In genomic region chr1:116366171-116366570, GRCm38 (mm10) we compare ENCODE assay signal across 23 mouse cellular contexts.
DNase-seq lines count a peak whose midpoint lies in the region; ATAC-seq and TF ChIP-seq lines count a peak whose summit lies in the region.
"Had no signal": no experiment of that assay in that cellular context is flagged by ENCODE, and none has a peak within 500 bp of the region (broad histone marks: within the 10 kb centered on the region; RNA-seq: fewer than 3 reads in every experiment).

No protein-coding gene starts in this region.

- no peak overlapping the region for H3K4me3 ChIP-seq in hindbrain, embryonic 11.5 days (ENCODE audit: low read depth, low read length)
- H3K4me3 ChIP-seq in hindbrain, postnatal 0 days (ENCODE audit: low read length), result no peak overlapping the region
- no peak overlapping the region for H3K4me3 ChIP-seq in neural tube, embryonic 11.5 days (ENCODE audit: low read depth, low read length)
- H3K4me3 ChIP-seq in neural tube, embryonic 15.5 days (replicated peaks), result no peak overlapping the region
- no peak overlapping the region for H3K4me3 ChIP-seq in midbrain, embryonic 14.5 days (replicated peaks; ENCODE audit: low read depth, low read length)
- no peak overlapping the region for H3K4me3 ChIP-seq in midbrain, embryonic 16.5 days (ENCODE audit: low read depth, low read length)
- H3K4me3 ChIP-seq: forebrain, embryonic 12.5 days; forebrain, embryonic 15.5 days; heart, adult 2 months; heart, embryonic 10.5 days; heart, embryonic 13.5 days; hindbrain, embryonic 13.5 days had no signal

- 21% methylated on average over 2 of the region's 2 CpGs for WGBS in hindbrain, embryonic 11.5 days
- WGBS in hindbrain, postnatal 0 days, result 24% methylated on average over 2 of the region's 2 CpGs
- WGBS in neural tube, embryonic 11.5 days, result 26% methylated on average over 2 of the region's 2 CpGs
- WGBS in neural tube, embryonic 15.5 days, result 33% methylated on average over 2 of the region's 2 CpGs
- 12% methylated on average over 2 of the region's 2 CpGs for WGBS in midbrain, embryonic 14.5 days
- WGBS in midbrain, embryonic 16.5 days, result 7% methylated on average over 2 of the region's 2 CpGs

- H3K27me3 ChIP-seq in hindbrain, embryonic 11.5 days (ENCODE audit: control insufficient read depth, insufficient read depth, low read length), result no peaks in the 10 kb centered on the region
- no peaks in the 10 kb centered on the region for H3K27me3 ChIP-seq in hindbrain, postnatal 0 days (ENCODE audit: insufficient read depth, low read length)
- no peaks in the 10 kb centered on the region for H3K27me3 ChIP-seq in neural tube, embryonic 11.5 days (ENCODE audit: control insufficient read depth, insufficient read depth, low read length)
- H3K27me3 ChIP-seq in neural tube, embryonic 15.5 days (replicated peaks), result no peaks in the 10 kb centered on the region
- no peaks in the 10 kb centered on the region for H3K27me3 ChIP-seq in midbrain, embryonic 14.5 days (ENCODE audit: control insufficient read depth, insufficient read depth, low read length)
- no peaks in the 10 kb centered on the region for H3K27me3 ChIP-seq in midbrain, embryonic 16.5 days (ENCODE audit: control insufficient read depth, insufficient read depth, low read depth, low read length)
- H3K27me3 ChIP-seq: forebrain, embryonic 12.5 days; forebrain, embryonic 15.5 days; heart, embryonic 13.5 days; hindbrain, embryonic 13.5 days had no signal

- ATAC-seq in hindbrain, embryonic 11.5 days (ENCODE audit: low FRiP score), result peak; percentile 47
- ATAC-seq in hindbrain, postnatal 0 days, result no peak
- peak; percentile 31; the same call in 1 of the 2 replicates for ATAC-seq in neural tube, embryonic 11.5 days (ENCODE audit: insufficient read depth, low FRiP score, low TSS enrichment)
- no peak for ATAC-seq in neural tube, embryonic 15.5 days (ENCODE audit: low FRiP score)
- peak; percentile 25; the same call in 1 of the 2 replicates for ATAC-seq in midbrain, embryonic 14.5 days (ENCODE audit: low FRiP score, low TSS enrichment)
- peak; percentile 51; the same call in 1 of the 2 replicates for ATAC-seq in midbrain, embryonic 16.5 days
- ATAC-seq: CD4-positive, CD25-positive, alpha-beta regulatory T cell, adult 4 months; forebrain, embryonic 15.5 days; inflammation-experienced regulatory T-cells, adult 6 months had no signal

- no peaks in the 10 kb centered on the region for H3K9me3 ChIP-seq in hindbrain, embryonic 11.5 days (ENCODE audit: control insufficient read depth, low read length)
- no peaks in the 10 kb centered on the region for H3K9me3 ChIP-seq in hindbrain, postnatal 0 days (ENCODE audit: low read length)
- H3K9me3 ChIP-seq in neural tube, embryonic 11.5 days (ENCODE audit: control insufficient read depth, low read length), result no peaks in the 10 kb centered on the region
- H3K9me3 ChIP-seq in neural tube, embryonic 15.5 days (replicated peaks), result no peaks in the 10 kb centered on the region
- no peaks in the 10 kb centered on the region for H3K9me3 ChIP-seq in midbrain, embryonic 14.5 days (ENCODE audit: control insufficient read depth, low read length)
- H3K9me3 ChIP-seq in midbrain, embryonic 16.5 days (replicated peaks; ENCODE audit: control insufficient read depth, low read length, poor library complexity, severe bottlenecking), result no peaks in the 10 kb centered on the region
- H3K9me3 ChIP-seq: forebrain, embryonic 12.5 days; forebrain, embryonic 15.5 days; heart, embryonic 10.5 days; heart, embryonic 13.5 days; hindbrain, embryonic 13.5 days had no signal

- TF ChIP-seq CTCF in hindbrain, postnatal 0 days (IDR thresholded peaks at IDR 0.05; ENCODE audit: low read depth), result no peak

- no peak overlapping the region for H3K27ac ChIP-seq in hindbrain, embryonic 11.5 days (ENCODE audit: low read depth, low read length)
- no peak overlapping the region for H3K27ac ChIP-seq in hindbrain, postnatal 0 days
- no peak overlapping the region for H3K27ac ChIP-seq in neural tube, embryonic 11.5 days (ENCODE audit: low read depth, low read length)
- no peak overlapping the region for H3K27ac ChIP-seq in neural tube, embryonic 15.5 days (replicated peaks)
- no peak overlapping the region for H3K27ac ChIP-seq in midbrain, embryonic 14.5 days (replicated peaks; ENCODE audit: low read depth, low read length)
- no peak overlapping the region for H3K27ac ChIP-seq in midbrain, embryonic 16.5 days (ENCODE audit: low read length)
- H3K27ac ChIP-seq: forebrain, embryonic 12.5 days; forebrain, embryonic 15.5 days; heart, adult 2 months; heart, embryonic 10.5 days; heart, embryonic 13.5 days; hindbrain, embryonic 13.5 days had no signal

- no peak overlapping the region for H3K4me2 ChIP-seq in hindbrain, embryonic 11.5 days (replicated peaks; ENCODE audit: low read depth, low read length)
- no peak overlapping the region for H3K4me2 ChIP-seq in hindbrain, postnatal 0 days (ENCODE audit: low read depth, low read length)
- no peak overlapping the region for H3K4me2 ChIP-seq in neural tube, embryonic 11.5 days (ENCODE audit: low read depth)
- H3K4me2 ChIP-seq in neural tube, embryonic 15.5 days, result no peak overlapping the region
- H3K4me2 ChIP-seq in midbrain, embryonic 14.5 days (ENCODE audit: low read length), result no peak overlapping the region
- H3K4me2 ChIP-seq in midbrain, embryonic 16.5 days (ENCODE audit: low read length), result no peak overlapping the region
- H3K4me2 ChIP-seq: forebrain, embryonic 12.5 days; forebrain, embryonic 15.5 days; heart, embryonic 13.5 days; hindbrain, embryonic 13.5 days had no signal

- no peak overlapping the region for H3K9ac ChIP-seq in hindbrain, embryonic 11.5 days (ENCODE audit: low read depth, low read length)
- H3K9ac ChIP-seq in hindbrain, postnatal 0 days (replicated peaks; ENCODE audit: low read length), result no peak overlapping the region
- H3K9ac ChIP-seq in neural tube, embryonic 11.5 days (ENCODE audit: low read length), result no peak overlapping the region
- no peak overlapping the region for H3K9ac ChIP-seq in neural tube, embryonic 15.5 days (replicated peaks)
- H3K9ac ChIP-seq in midbrain, embryonic 14.5 days (replicated peaks; ENCODE audit: low read length), result no peak overlapping the region
- H3K9ac ChIP-seq in midbrain, embryonic 16.5 days (ENCODE audit: low read depth, low read length), result no peak overlapping the region
- H3K9ac ChIP-seq: forebrain, embryonic 12.5 days; forebrain, embryonic 15.5 days; heart, embryonic 13.5 days; hindbrain, embryonic 13.5 days had no signal

- H3K4me1 ChIP-seq in hindbrain, embryonic 11.5 days (replicated peaks; ENCODE audit: control insufficient read depth, insufficient read depth, low read length), result no peaks in the 10 kb centered on the region
- 0 out of 2 replicates have a peak, but pooled peaks cover 3% of the 10 kb centered on the region for H3K4me1 ChIP-seq in hindbrain, postnatal 0 days (ENCODE audit: insufficient read depth, low read length)
- H3K4me1 ChIP-seq in neural tube, embryonic 11.5 days (ENCODE audit: control insufficient read depth, insufficient read depth, low read length), result no peaks in the 10 kb centered on the region; the same call in 1 of the 2 replicates
- no peaks in the 10 kb centered on the region for H3K4me1 ChIP-seq in neural tube, embryonic 15.5 days
- 0 out of 2 replicates have a peak, but pooled peaks cover 3% of the 10 kb centered on the region for H3K4me1 ChIP-seq in midbrain, embryonic 14.5 days (ENCODE audit: control insufficient read depth, insufficient read depth, low read length)
- H3K4me1 ChIP-seq in midbrain, embryonic 16.5 days (ENCODE audit: control insufficient read depth, insufficient read depth, low read length), result 0 out of 2 replicates have a peak, but pooled peaks cover 2% of the 10 kb centered on the region
- H3K4me1 ChIP-seq: forebrain, embryonic 15.5 days; heart, embryonic 10.5 days; heart, embryonic 13.5 days had no signal

- no peak for DNase-seq in hindbrain, embryonic 11.5 days (ENCODE audit: low spot score)
- DNase-seq in hindbrain, postnatal 0 days (ENCODE audit: low spot score), result no peak
- no peak for DNase-seq in neural tube, embryonic 11.5 days (ENCODE audit: low spot score)
- DNase-seq in midbrain, embryonic 14.5 days, result no peak
- no peak for DNase-seq in kidney, adult 8-10 months
- DNase-seq: adrenal gland, adult 2 months; adrenal gland, postnatal 14 days; cerebellum, adult 11 months; cerebellum, adult 2 months; cerebellum, adult 9-11 months; cerebellum, postnatal 25 days; gastrocnemius, postnatal 10 days; gastrocnemius, postnatal 36 days; heart, adult 2 months had no signal

- no peaks in the 10 kb centered on the region for H3K36me3 ChIP-seq in hindbrain, embryonic 11.5 days (ENCODE audit: control insufficient read depth, insufficient read depth, low read length)
- H3K36me3 ChIP-seq in hindbrain, postnatal 0 days (ENCODE audit: insufficient read depth, low read length), result no peaks in the 10 kb centered on the region
- no peaks in the 10 kb centered on the region for H3K36me3 ChIP-seq in neural tube, embryonic 11.5 days (ENCODE audit: control insufficient read depth, insufficient read depth, low read length)
- H3K36me3 ChIP-seq in neural tube, embryonic 15.5 days, result no peaks in the 10 kb centered on the region
- H3K36me3 ChIP-seq in midbrain, embryonic 14.5 days (ENCODE audit: control insufficient read depth, insufficient read depth, low read length), result no peaks in the 10 kb centered on the region
- no peaks in the 10 kb centered on the region for H3K36me3 ChIP-seq in midbrain, embryonic 16.5 days (ENCODE audit: control insufficient read depth, insufficient read depth, low read length)
- H3K36me3 ChIP-seq: forebrain, embryonic 12.5 days; forebrain, embryonic 15.5 days; heart, embryonic 10.5 days; heart, embryonic 13.5 days; hindbrain, embryonic 13.5 days had no signal

Comparison
In these comparisons a context has a peak if more than half of its experiments do, and no peak if none do; other contexts are left out.
1. ATAC-seq: peak in hindbrain, embryonic 11.5 days (single experiment), neural tube, embryonic 11.5 days (single experiment), midbrain, embryonic 14.5 days (single experiment) and midbrain, embryonic 16.5 days (single experiment); none in hindbrain, postnatal 0 days (single experiment) and neural tube, embryonic 15.5 days (single experiment).